Mouse (Mus musculus) gastrocnemius, postnatal 36 days (tissue): ENCODE results near the gene Zfp369. TPM values are rescaled to one million over a fixed set of nuclear protein-coding genes. Genes with fewer than 3 reads are reported as not detected.
A peak's percentile ranks its signal among the peaks of the same experiment; 100 is the strongest.
"Not testable (repeated sequence)": the region's sequence is repeated elsewhere in the genome, so short reads cannot be mapped to it uniquely, and the experiment has no call there.

Experiments used
- DNase-seq, 2 experiments: peaks; one replicate each; pipeline ENCODE4 v3.0.0; 2022
- intact Hi-C: fragments of 180-260 bp; cut with DNase I; formaldehyde crosslinking; loops from one replicate; pipeline ENCODE4 v1.15.1; 2025
- long read RNA-seq, 2 experiments: library from polyadenylated mRNA; stranded (forward); transcript quantifications; one replicate each; pipeline ENCODE4 v2.0.0; 2021
- total RNA-seq, 2 experiments: library from RNA; stranded (reverse); gene quantifications; 2 replicates each; pipeline ENCODE4 v1.2.3; 2021

Gene Zfp369
- 1 to 10 TPM; 8.4 to 9.0 TPM for total RNA-seq
- long read RNA-seq, experiment 1, partial matches to known transcripts, result 0 of 3 reads
- long read RNA-seq, experiment 1, other reads (novel, unspliced or antisense), result 1 of 3 reads
- long read RNA-seq, experiment 2, partial matches to known transcripts, result 0 of 1 reads
- long read RNA-seq, experiment 2, other reads (novel, unspliced or antisense), result 0 of 1 reads

GRCm38 (mm10) chr13:65278383-65279341 is at the start of gene Zfp369:
TSS of gene Zfp369 (plus strand) at chr13:65278814.
- intact Hi-C loops, result loop anchor here (2.0 kb wide), 1 partner anchor 38 kb away; no protein-coding TSS in a partner anchor
- DNase-seq, result peak; percentile 87 to 93

GRCm38 (mm10) chr13:65237211-65237610 is 41.4 kb upstream of the Zfp369 start:
- intact Hi-C loops, result no loop called here
- DNase-seq, result no peak

- intact Hi-C loops, result loop anchor here (2.0 kb wide), 1 partner anchor 38 kb away; the partner anchor contains the start of gene Zfp369
These were observed 38.0 kb upstream of the Zfp369 start for GRCm38 (mm10) chr13:65240509-65241098.

GRCm38 (mm10) chr13:65241099-65241626 is 37.5 kb upstream of the Zfp369 start:
- intact Hi-C loops, result loop anchor here (2.0 kb wide), 1 partner anchor 38 kb away; the partner anchor contains the start of gene Zfp369
- DNase-seq, result peak; percentile 92 to 96

More at GRCm38 (mm10) chr13:65240509-65241098, 38.0 kb upstream of the Zfp369 start:
- peak; percentile 93 for DNase-seq

GRCm38 (mm10) chr13:65241627-65242318 is 36.8 kb upstream of the Zfp369 start:
- no peak for DNase-seq
- intact Hi-C loops, result loop anchor here (2.0 kb wide), 1 partner anchor 37 kb away; the partner anchor contains the start of gene Zfp369

GRCm38 (mm10) chr13:65242319-65242787 is 36.3 kb upstream of the Zfp369 start:
- no peak for DNase-seq
- intact Hi-C loops, result no loop called here

GRCm38 (mm10) chr13:65243273-65243672 is 35.3 kb upstream of the Zfp369 start:
- no peak for DNase-seq
- intact Hi-C loops, result no loop called here

- intact Hi-C loops, result no loop called here
- DNase-seq, result peak in 1 of 2 experiments; percentile 15
These were observed 20.2 kb upstream of the Zfp369 start for GRCm38 (mm10) chr13:65258175-65258954.

GRCm38 (mm10) chr13:65259239-65259638 is 19.4 kb upstream of the Zfp369 start, which contains the start of gene Gm10775:
TSS of gene Gm10775 (plus strand) at chr13:65259539.
- intact Hi-C loops, result no loop called here
- no peak for DNase-seq

GRCm38 (mm10) chr13:65262086-65262485 is 16.5 kb upstream of the Zfp369 start:
- DNase-seq, result no peak
- intact Hi-C loops, result no loop called here

- intact Hi-C loops, result loop anchor here (2.0 kb wide), 1 partner anchor 37 kb away; no protein-coding TSS in a partner anchor
These were observed 626 bp upstream of the Zfp369 start for GRCm38 (mm10) chr13:65277994-65278382.

GRCm38 (mm10) chr13:65286771-65287170 is 8.2 kb downstream of the Zfp369 start:
- no peak for DNase-seq
- intact Hi-C loops, result no loop called here

More at GRCm38 (mm10) chr13:65277994-65278382, 626 bp upstream of the Zfp369 start:
- DNase-seq, result no peak

- intact Hi-C loops, result no loop called here
- DNase-seq, result no peak
These were observed 17.7 kb downstream of the Zfp369 start for GRCm38 (mm10) chr13:65296354-65296753.

- intact Hi-C loops, DNase-seq: not testable (repeated sequence)
These were observed 32.2 kb downstream of the Zfp369 start for GRCm38 (mm10) chr13:65310849-65311248.

GRCm38 (mm10) chr13:65311311-65311755 is 32.7 kb downstream of the Zfp369 start:
- no peak for DNase-seq
- intact Hi-C loops, result no loop called here

- intact Hi-C loops, result no loop called here
These were observed 33.2 kb downstream of the Zfp369 start for GRCm38 (mm10) chr13:65311826-65312225.

GRCm38 (mm10) chr13:65348501-65348900 is 69.9 kb downstream of the Zfp369 start:
- DNase-seq, intact Hi-C loops: not testable (repeated sequence)

More at GRCm38 (mm10) chr13:65311826-65312225, 33.2 kb downstream of the Zfp369 start:
- DNase-seq, result no peak

- intact Hi-C loops, DNase-seq: not testable (repeated sequence)
These were observed 73.2 kb downstream of the Zfp369 start for GRCm38 (mm10) chr13:65351768-65352167.
